Mouse (Mus musculus): ENCODE measurements around the gene Ano2.

The Ano2 gene

GRCm38 (mm10) chr6:126053136-126053535 lies 362.9 kb downstream of the Ano2 start:
- DNase-seq (ENCODE audit: low spot score), result no peak

GRCm38 (mm10) chr6:126057706-126058105 lies 367.5 kb downstream of the Ano2 start:
- DNase-seq (ENCODE audit: low spot score), result no peak

GRCm38 (mm10) chr6:126080531-126080930 lies 390.3 kb downstream of the Ano2 start:
- no peak for DNase-seq (ENCODE audit: low spot score)

GRCm38 (mm10) chr6:126086321-126086950 lies 396.2 kb downstream of the Ano2 start:
- DNase-seq (ENCODE audit: low spot score), result no peak

GRCm38 (mm10) chr6:126088489-126089265 lies 398.5 kb downstream of the Ano2 start:
- DNase-seq (ENCODE audit: low spot score), result no peak

Measured in urinary bladder, postnatal 25 days (tissue).